7 mouse cellular contexts compared by ENCODE assay signal in genomic region chr11:8557006-8557405, GRCm38 (mm10).
DNase-seq lines count a peak whose midpoint lies in the region; ATAC-seq lines count a peak whose summit lies in the region.

No protein-coding gene starts in this region.

- peak; percentile 70 for ATAC-seq in forebrain, embryonic 11.5 days (replicated peaks; ENCODE audit: low FRiP score)
- ATAC-seq in liver, embryonic 12.5 days: peak; percentile 43
- peak; percentile 67 for ATAC-seq in neural tube, embryonic 11.5 days (ENCODE audit: insufficient read depth, low FRiP score, low TSS enrichment)

- no peak overlapping the region for H3K27ac ChIP-seq in forebrain, embryonic 11.5 days (ENCODE audit: low read depth, low read length)
- no peak overlapping the region for H3K27ac ChIP-seq in liver, embryonic 12.5 days
- H3K27ac ChIP-seq in neural tube, embryonic 11.5 days (ENCODE audit: low read depth, low read length): no peak overlapping the region

- peak; percentile 50 for DNase-seq in right cerebral cortex, postnatal 14 days
- DNase-seq in right cerebral cortex, postnatal 25 days: no peak
- DNase-seq in forebrain, embryonic 11.5 days (ENCODE audit: low spot score): peak; percentile 69
- peak; percentile 62 for DNase-seq in heart, postnatal 4 days
- DNase-seq in neural tube, embryonic 11.5 days (ENCODE audit: low spot score): peak; percentile 55
- no peak for DNase-seq in cerebellum, adult 11-12 months

- WGBS in forebrain, embryonic 11.5 days: 31% methylated on average over 9 of the region's 9 CpGs
- 15% methylated on average over 9 of the region's 9 CpGs for WGBS in liver, embryonic 12.5 days (ENCODE audit: insufficient replicate concordance)
- 41% methylated on average over 9 of the region's 9 CpGs for WGBS in neural tube, embryonic 11.5 days

- H3K9ac ChIP-seq in forebrain, embryonic 11.5 days (ENCODE audit: low read length): no peak overlapping the region
- H3K9ac ChIP-seq in liver, embryonic 12.5 days: no peak overlapping the region
- no peak overlapping the region; the same call in 1 of the 2 replicates for H3K9ac ChIP-seq in neural tube, embryonic 11.5 days (ENCODE audit: low read length)

- no peaks in the 10 kb centered on the region for H3K9me3 ChIP-seq in forebrain, embryonic 11.5 days (ENCODE audit: control insufficient read depth, low read length)
- no peaks in the 10 kb centered on the region for H3K9me3 ChIP-seq in liver, embryonic 12.5 days (replicated peaks)
- no peaks in the 10 kb centered on the region for H3K9me3 ChIP-seq in neural tube, embryonic 11.5 days (ENCODE audit: control insufficient read depth, low read length)

- H3K27me3 ChIP-seq in forebrain, embryonic 11.5 days (ENCODE audit: control insufficient read depth, insufficient read depth, low read length): no peaks in the 10 kb centered on the region
- no peaks in the 10 kb centered on the region for H3K27me3 ChIP-seq in liver, embryonic 12.5 days (replicated peaks)
- H3K27me3 ChIP-seq in neural tube, embryonic 11.5 days (ENCODE audit: control insufficient read depth, insufficient read depth, low read length): no peaks in the 10 kb centered on the region

- no peak overlapping the region for H3K4me3 ChIP-seq in forebrain, embryonic 11.5 days (ENCODE audit: low read depth, low read length)
- H3K4me3 ChIP-seq in liver, embryonic 12.5 days: no peak overlapping the region
- no peak overlapping the region for H3K4me3 ChIP-seq in neural tube, embryonic 11.5 days (ENCODE audit: low read depth, low read length)

- peaks cover 4% of the 10 kb centered on the region for H3K4me1 ChIP-seq in forebrain, embryonic 11.5 days (replicated peaks; ENCODE audit: control insufficient read depth, insufficient read depth, low read length)
- H3K4me1 ChIP-seq in liver, embryonic 12.5 days: peaks cover 21% of the 10 kb centered on the region
- no peaks in the 10 kb centered on the region for H3K4me1 ChIP-seq in neural tube, embryonic 11.5 days (ENCODE audit: control insufficient read depth, insufficient read depth, low read length)

- no peaks in the 10 kb centered on the region for H3K36me3 ChIP-seq in forebrain, embryonic 11.5 days (ENCODE audit: control insufficient read depth, insufficient read depth, low read length)
- H3K36me3 ChIP-seq in liver, embryonic 12.5 days: no peaks in the 10 kb centered on the region
- H3K36me3 ChIP-seq in neural tube, embryonic 11.5 days (ENCODE audit: control insufficient read depth, insufficient read depth, low read length): no peaks in the 10 kb centered on the region

- H3K4me2 ChIP-seq in forebrain, embryonic 11.5 days (ENCODE audit: low read depth, low read length, severe bottlenecking): no peak overlapping the region
- 0 out of 2 replicates have a peak overlapping the region, but pooled peaks have one; percentile 10 for H3K4me2 ChIP-seq in liver, embryonic 12.5 days
- H3K4me2 ChIP-seq in neural tube, embryonic 11.5 days (ENCODE audit: low read depth): no peak overlapping the region

Comparison
In these comparisons a context has a peak if more than half of its experiments do, and no peak if none do; other contexts are left out.
1. DNase-seq: peak in right cerebral cortex, postnatal 14 days (single experiment), forebrain, embryonic 11.5 days (single experiment), heart, postnatal 4 days (single experiment) and neural tube, embryonic 11.5 days (single experiment); none in right cerebral cortex, postnatal 25 days (single experiment) and cerebellum, adult 11-12 months (single experiment).
2. Peak in every context shown above with its lines, with median percentiles within 50 percentile points of each other: ATAC-seq.